Mouse (Mus musculus) heart, postnatal 14 days (tissue): Measurements from ENCODE around the gene Olfr478. TPM values are rescaled to one million over a fixed set of nuclear protein-coding genes. Genes with fewer than 3 reads are reported as not detected.
"Not testable (repeated sequence)": the region's sequence is repeated elsewhere in the genome, so short reads cannot be mapped to it uniquely, and the experiment has no call there.

ENCODE experiments used
- DNase-seq, 2 experiments: peaks; one replicate each; pipeline ENCODE4 v3.0.0; 2021 to 2022
- intact Hi-C: fragments of 180-260 bp; cut with DNase I; formaldehyde crosslinking; loops from one replicate; pipeline ENCODE4 v1.15.1; 2025
- long read RNA-seq, 2 experiments: library from polyadenylated mRNA; stranded (forward); transcript quantifications; one replicate each; pipeline ENCODE4 v2.0.0; 2021
- total RNA-seq, 2 experiments: library from RNA; stranded (reverse); gene quantifications; 2 replicates each; pipeline ENCODE4 v1.2.3; 2021

Olfr478 gene
- total RNA-seq, result not detected
- long read RNA-seq, experiment 1, result 0 reads
- long read RNA-seq, experiment 2, result 0 reads

DNA sequence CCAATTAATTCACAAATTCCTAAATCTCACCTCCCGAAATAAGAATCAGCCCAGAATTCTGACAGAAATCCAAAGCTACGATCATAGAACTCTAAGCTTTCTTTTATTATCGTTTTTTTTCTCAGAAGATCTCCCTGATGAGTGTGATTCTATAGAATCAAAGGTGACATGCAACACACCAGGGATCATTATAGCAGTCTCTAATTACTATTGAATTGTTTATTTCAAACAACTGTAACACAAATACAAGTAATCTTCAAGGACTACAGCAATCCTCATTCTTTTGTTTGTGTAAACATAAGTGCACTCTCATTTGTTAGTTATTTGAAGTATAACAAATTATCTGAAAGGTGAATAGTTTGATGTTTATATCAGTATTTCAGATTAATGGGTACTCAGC, at the start of gene Olfr478:
TSS of gene Olfr478 (minus strand) at position 101 of the 400 bp plus-strand sequence.
- intact Hi-C loops, result no loop called here
- no peak for DNase-seq

DNA sequence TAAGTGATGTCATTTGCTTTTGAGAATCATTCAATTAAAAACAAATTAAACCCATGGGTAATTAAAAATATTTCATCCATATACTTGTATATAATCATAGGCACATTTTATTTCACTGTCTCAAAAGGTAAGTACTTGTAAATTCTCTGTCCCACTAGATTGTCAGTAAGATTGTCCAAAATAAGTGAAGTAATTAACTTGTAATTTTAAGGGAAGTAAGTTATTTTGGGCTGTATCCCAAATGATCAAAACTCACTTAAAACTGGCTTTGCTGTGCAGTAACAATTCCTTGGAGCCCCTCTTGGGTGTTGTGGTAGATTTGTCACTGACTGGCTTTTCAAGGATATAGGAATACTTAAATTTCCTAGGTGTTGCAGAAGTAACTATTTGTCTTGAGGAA, 45.8 kb upstream of the Olfr478 start, which contains the start of gene Olfr481:
TSS of gene Olfr481 (plus strand) at position 301 of the 400 bp plus-strand sequence.
- intact Hi-C loops, result no loop called here
- DNase-seq, result no peak

DNA sequence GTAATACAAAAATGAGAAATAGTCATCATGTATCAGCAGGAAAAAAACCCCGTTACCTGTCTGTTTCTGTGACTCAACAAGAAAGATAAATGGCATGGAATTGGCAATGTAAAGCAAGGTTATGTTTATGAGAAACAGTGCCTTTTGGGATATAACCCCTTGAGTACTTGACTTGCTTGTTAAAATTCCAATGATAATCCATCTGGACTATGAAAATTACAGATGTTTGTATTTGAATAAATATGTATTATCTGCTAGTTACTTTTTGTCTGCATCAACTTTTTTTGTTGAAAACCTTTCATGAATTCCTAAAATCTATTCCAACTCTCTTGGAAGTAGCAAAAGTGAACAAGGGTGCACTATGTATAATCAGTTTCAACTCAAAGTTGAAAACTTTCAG, 33.5 kb upstream of the Olfr478 start, which contains the start of gene Olfr480:
TSS of gene Olfr480 (minus strand) at position 101 of the 400 bp plus-strand sequence.
- intact Hi-C loops, result no loop called here
- DNase-seq, result no peak

DNA sequence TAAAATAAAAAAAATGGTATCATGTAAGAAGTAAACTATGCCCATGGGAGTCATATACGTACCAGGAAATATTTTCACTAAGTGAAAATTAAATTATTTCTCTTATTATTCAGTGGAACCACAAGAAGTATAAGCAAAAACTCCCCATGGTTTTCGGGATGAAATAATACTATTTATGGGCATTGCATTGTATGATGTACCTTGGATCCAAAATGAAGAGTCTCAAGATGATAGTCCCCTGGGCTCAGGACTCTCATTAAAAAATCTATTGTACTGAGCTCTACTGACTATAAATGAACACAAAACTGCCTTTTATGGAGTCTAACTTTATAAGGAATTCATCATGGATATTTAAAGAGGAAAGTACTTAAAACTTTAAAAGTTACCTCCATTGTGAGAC, 16.6 kb upstream of the Olfr478 start, which contains the start of gene Olfr479:
TSS of gene Olfr479 (plus strand) at position 301 of the 400 bp plus-strand sequence.
- intact Hi-C loops, result no loop called here
- no peak for DNase-seq

- intact Hi-C loops, DNase-seq: not testable (repeated sequence)
These were observed 19.5 kb downstream of the Olfr478 start for GRCm38 (mm10) chr7:108014256-108014655.

GRCm38 (mm10) chr7:107986393-107986792, 47.4 kb downstream of the Olfr478 start, which contains the start of gene Olfr477:
TSS of gene Olfr477 (plus strand) at chr7:107986693.
- no peak for DNase-seq
- intact Hi-C loops, result no loop called here

Other genes with a start within 250 kb of the Olfr478 start
- not detected for gene Ovch2, start 232.8 kb downstream of the Olfr478 start, total RNA-seq
- gene Olfr467, start 221.7 kb downstream of the Olfr478 start, total RNA-seq, result not detected
- gene Olfr469, start 208.4 kb downstream of the Olfr478 start, total RNA-seq, result not detected
- not detected for gene Olfr470, start 186.5 kb downstream of the Olfr478 start, total RNA-seq
- not detected for gene Olfr472, start 136.1 kb downstream of the Olfr478 start, total RNA-seq
- not detected for gene Olfr473, start 103.5 kb downstream of the Olfr478 start, total RNA-seq
- gene Olfr474, start 79.3 kb downstream of the Olfr478 start, total RNA-seq, result not detected
- gene Olfr476, start 69.2 kb downstream of the Olfr478 start, total RNA-seq, result not detected
- gene Olfr477, start 47.3 kb downstream of the Olfr478 start, total RNA-seq, result not detected
- not detected for gene Olfr479, start 16.7 kb upstream of the Olfr478 start, total RNA-seq
- gene Olfr480, start 33.4 kb upstream of the Olfr478 start, total RNA-seq, result not detected
- gene Olfr481, start 45.9 kb upstream of the Olfr478 start, total RNA-seq, result not detected
- under 1 TPM; 0.59 to 0.81 TPM for gene Olfr482, start 63.6 kb upstream of the Olfr478 start, total RNA-seq
- not detected for gene Olfr483, start 66.9 kb upstream of the Olfr478 start, total RNA-seq
- gene Olfr484, start 93.5 kb upstream of the Olfr478 start, total RNA-seq, result not detected
- gene Olfr485, start 125.9 kb upstream of the Olfr478 start, total RNA-seq, result not detected
- gene Olfr486, start 138.8 kb upstream of the Olfr478 start, total RNA-seq, result not detected
- not detected for gene Olfr487, start 180.6 kb upstream of the Olfr478 start, total RNA-seq
- gene Olfr488, start 224.4 kb upstream of the Olfr478 start, total RNA-seq, result not detected